Mouse (Mus musculus) E14TG2a.4 (cell line): ENCODE measurements around the gene Pif1.

Experiments
- H3K27me3 ChIP-seq: 2 replicates; pipeline ENCODE4 v1.6.1; 2014; ENCODE audit warnings: low read length, control low read depth; ENCODE audit not compliant: insufficient read depth
- H3K36me3 ChIP-seq: 2 replicates; pipeline ENCODE4 v1.6.1; 2014; ENCODE audit warnings: low read length, control low read depth; ENCODE audit not compliant: insufficient read depth
- H3K4me1 ChIP-seq: replicated peaks from 2 replicates; pipeline ENCODE4 v1.6.1; 2014; ENCODE audit warnings: low read depth, low read length, control low read depth
- H3K4me3 ChIP-seq: replicated peaks from 2 replicates; pipeline ENCODE4 v1.5.1; 2014; ENCODE audit warnings: mild to moderate bottlenecking, low read length
- H3K9me3 ChIP-seq: 2 replicates; pipeline ENCODE4 v1.6.1; 2014; ENCODE audit warnings: low read length, control low read depth
- CTCF ChIP-seq: conservative IDR thresholded peaks from 2 replicates; pipeline ENCODE4 v1.5.1; 2014; ENCODE audit warnings: low read length
- NANOG ChIP-seq: IDR thresholded peaks from 2 replicates; pipeline ENCODE4 v1.6.1; 2014; ENCODE audit warnings: borderline replicate concordance, low read length, mixed read lengths
- POU5F1 ChIP-seq: IDR thresholded peaks from 2 replicates; pipeline ENCODE4 v1.6.1; 2014; ENCODE audit warnings: low read length, borderline replicate concordance

Pif1 gene

GRCm38 (mm10) chr9:65644960-65645359 lies 58.0 kb downstream of the Pif1 start:
- H3K4me1 ChIP-seq: peaks cover 93% of the 10 kb centered on the region
- no peaks in the 10 kb centered on the region for H3K27me3 ChIP-seq
- H3K9me3 ChIP-seq: no peaks in the 10 kb centered on the region
- H3K4me3 ChIP-seq: peak overlapping the region; percentile 27; the same call in 1 of the 2 replicates
- TF ChIP-seq NANOG (no peak), CTCF (no peak), POU5F1 (no peak)
- H3K36me3 ChIP-seq: peaks cover 70% of the 10 kb centered on the region
